Mouse (Mus musculus) heart, embryonic 10.5 days (tissue): Measurements from ENCODE around the gene Padi2. TPM values are rescaled to one million over a fixed set of nuclear protein-coding genes. Genes with fewer than 3 reads are reported as not detected.

ENCODE experiments used
- DNase-seq: peaks from one replicate; pipeline ENCODE4 v3.0.0-alpha.2; 2017; ENCODE audit warnings: low spot score
- H3K27ac ChIP-seq: fragments of 300-500 bp; sonication (generic); 2 replicates; pipeline ENCODE4 v1.5.1; 2016; ENCODE audit warnings: mild to moderate bottlenecking
- H3K27me3 ChIP-seq: fragments of 300-500 bp; sonication (generic); 2 replicates; pipeline ENCODE4 v1.6.1; 2016; ENCODE audit warnings: mild to moderate bottlenecking; ENCODE audit not compliant: poor library complexity, insufficient read depth, severe bottlenecking
- H3K36me3 ChIP-seq: fragments of 300-500 bp; sonication (generic); 2 replicates; pipeline ENCODE4 v1.6.1; 2016; ENCODE audit warnings: mild to moderate bottlenecking, moderate library complexity
- H3K4me1 ChIP-seq: fragments of 300-500 bp; sonication (generic); 2 replicates; pipeline ENCODE4 v1.6.1; 2016; ENCODE audit warnings: mild to moderate bottlenecking
- H3K4me3 ChIP-seq: fragments of 300-500 bp; sonication (generic); 2 replicates; pipeline ENCODE4 v1.5.1; 2016; ENCODE audit warnings: mild to moderate bottlenecking, moderate library complexity
- H3K9me3 ChIP-seq: fragments of 300-500 bp; sonication (generic); 2 replicates; pipeline ENCODE4 v1.6.1; 2016; ENCODE audit warnings: mild to moderate bottlenecking, moderate library complexity
- WGBS: fragments of 180-500 bp; shearing (Covaris S2); methylation state at CpG from one replicate; pipeline ENCODE4 v1.1.7; 2016; 5-methylcytosine and 5-hydroxymethylcytosine counted together
- polyA plus RNA-seq: library from polyadenylated mRNA; unstranded; fragments of >200 nt; fragmentation: Nextera tagmentation; extraction: Ambion mirVana; gene quantifications from 2 replicates; pipeline ENCODE4 v1.2.1, GENCODE M21; 2016

The Padi2 gene
- polyA plus RNA-seq, 1 experiment from 2014 or later, result 2.9 TPM

GRCm38 (mm10) chr4:140971691-140972090 lies 65.5 kb downstream of the Padi2 start:
- H3K27ac ChIP-seq, result no peak overlapping the region
- H3K4me3 ChIP-seq, result no peak overlapping the region
- no peaks in the 10 kb centered on the region for H3K9me3 ChIP-seq
- H3K27me3 ChIP-seq, result no peaks in the 10 kb centered on the region
- WGBS, result 87% methylated on average over 13 of the region's 13 CpGs
- DNase-seq, result no peak
- H3K4me1 ChIP-seq, result no peaks in the 10 kb centered on the region
- peaks cover 99% of the 10 kb centered on the region for H3K36me3 ChIP-seq

GRCm38 (mm10) chr4:140974408-140974807 lies 68.3 kb downstream of the Padi2 start:
- no peaks in the 10 kb centered on the region; the same call in 1 of the 2 replicates for H3K4me1 ChIP-seq
- no peaks in the 10 kb centered on the region for H3K27me3 ChIP-seq
- H3K36me3 ChIP-seq, result peaks cover 100% of the 10 kb centered on the region
- no peak overlapping the region for H3K27ac ChIP-seq
- 92% methylated on average over 6 of the region's 6 CpGs for WGBS
- DNase-seq, result no peak
- no peak overlapping the region for H3K4me3 ChIP-seq
- no peaks in the 10 kb centered on the region for H3K9me3 ChIP-seq

GRCm38 (mm10) chr4:140975356-140975755 lies 69.2 kb downstream of the Padi2 start:
- peaks cover 97% of the 10 kb centered on the region for H3K36me3 ChIP-seq
- H3K27ac ChIP-seq, result no peak overlapping the region
- H3K9me3 ChIP-seq, result no peaks in the 10 kb centered on the region
- no peak for DNase-seq
- no peak overlapping the region for H3K4me3 ChIP-seq
- no peaks in the 10 kb centered on the region; the same call in 1 of the 2 replicates for H3K4me1 ChIP-seq
- H3K27me3 ChIP-seq, result no peaks in the 10 kb centered on the region
- WGBS, result 96% methylated on average over 7 of the region's 7 CpGs

GRCm38 (mm10) chr4:140977278-140977677 lies 71.1 kb downstream of the Padi2 start:
- Histone ChIP-seq H3K36me3 (peaks cover 81% of the 10 kb centered on the region), H3K27ac (no peak overlapping the region)
- WGBS, result 85% methylated on average over 10 of the region's 10 CpGs

GRCm38 (mm10) chr4:140977886-140978692 lies 71.9 kb downstream of the Padi2 start:
- Histone ChIP-seq H3K36me3 (peaks cover 73% of the 10 kb centered on the region), H3K27ac (no peak overlapping the region)
- 84% methylated on average over 14 of the region's 14 CpGs for WGBS

More at GRCm38 (mm10) chr4:140977278-140977677, 71.1 kb downstream of the Padi2 start:
- Histone ChIP-seq H3K4me3 (no peak overlapping the region), H3K4me1 (no peaks in the 10 kb centered on the region; the same call in 1 of the 2 replicates), H3K9me3 (0 out of 2 replicates have a peak, but pooled peaks cover 4% of the 10 kb centered on the region), H3K27me3 (no peaks in the 10 kb centered on the region)
- no peak for DNase-seq

GRCm38 (mm10) chr4:140981605-140982004 lies 75.5 kb downstream of the Padi2 start:
- no peak overlapping the region for H3K27ac ChIP-seq
- peaks cover 38% of the 10 kb centered on the region for H3K36me3 ChIP-seq
- 0 out of 2 replicates have a peak, but pooled peaks cover 4% of the 10 kb centered on the region for H3K9me3 ChIP-seq
- no peaks in the 10 kb centered on the region for H3K27me3 ChIP-seq
- DNase-seq, result no peak
- no peak overlapping the region for H3K4me3 ChIP-seq
- WGBS, result 90% methylated on average over 2 of the region's 2 CpGs
- H3K4me1 ChIP-seq, result peaks cover 18% of the 10 kb centered on the region

More at GRCm38 (mm10) chr4:140977886-140978692, 71.9 kb downstream of the Padi2 start:
- Histone ChIP-seq H3K9me3 (0 out of 2 replicates have a peak, but pooled peaks cover 4% of the 10 kb centered on the region), H3K27me3 (no peaks in the 10 kb centered on the region), H3K4me3 (no peak overlapping the region), H3K4me1 (peaks cover 4% of the 10 kb centered on the region)
- no peak for DNase-seq

- Histone ChIP-seq H3K27me3 (no peaks in the 10 kb centered on the region), H3K36me3 (peaks cover 28% of the 10 kb centered on the region), H3K4me1 (peaks cover 31% of the 10 kb centered on the region), H3K4me3 (no peak overlapping the region), H3K9me3 (0 out of 2 replicates have a peak, but pooled peaks cover 4% of the 10 kb centered on the region), H3K27ac (no peak overlapping the region)
- no peak for DNase-seq
- WGBS, result 53% methylated on average over 4 of the region's 4 CpGs
These were observed 76.7 kb downstream of the Padi2 start for GRCm38 (mm10) chr4:140982808-140983207.

- no peak overlapping the region for H3K4me3 ChIP-seq
- no peak for DNase-seq
- H3K9me3 ChIP-seq, result 0 out of 2 replicates have a peak, but pooled peaks cover 4% of the 10 kb centered on the region
- H3K36me3 ChIP-seq, result peaks cover 22% of the 10 kb centered on the region
- peak overlapping the region; percentile 37; the same call in 1 of the 2 replicates for H3K27ac ChIP-seq
- WGBS, result 11% methylated on average over 9 of the region's 9 CpGs
- H3K27me3 ChIP-seq, result no peaks in the 10 kb centered on the region
- peaks cover 31% of the 10 kb centered on the region for H3K4me1 ChIP-seq
These were observed 77.3 kb downstream of the Padi2 start for GRCm38 (mm10) chr4:140983442-140983841.

- peaks cover 11% of the 10 kb centered on the region for H3K36me3 ChIP-seq
- 82% methylated on average over 6 of the region's 6 CpGs for WGBS
- 0 out of 2 replicates have a peak, but pooled peaks cover 4% of the 10 kb centered on the region for H3K9me3 ChIP-seq
- no peak overlapping the region for H3K4me3 ChIP-seq
- no peaks in the 10 kb centered on the region for H3K27me3 ChIP-seq
- H3K27ac ChIP-seq, result no peak overlapping the region
- H3K4me1 ChIP-seq, result peaks cover 42% of the 10 kb centered on the region
- DNase-seq, result no peak
These were observed 78.4 kb downstream of the Padi2 start for GRCm38 (mm10) chr4:140984544-140984943.

- 26% methylated on average over 15 of the region's 15 CpGs for WGBS
- no peak for DNase-seq
- H3K4me3 ChIP-seq, result peak overlapping the region; percentile 95
- no peaks in the 10 kb centered on the region for H3K27me3 ChIP-seq
- H3K4me1 ChIP-seq, result peaks cover 43% of the 10 kb centered on the region
- H3K27ac ChIP-seq, result peak overlapping the region; percentile 92
- 0 out of 2 replicates have a peak, but pooled peaks cover 4% of the 10 kb centered on the region for H3K9me3 ChIP-seq
- peaks cover 6% of the 10 kb centered on the region; the same call in 1 of the 2 replicates for H3K36me3 ChIP-seq
These were observed 80.0 kb downstream of the Padi2 start for GRCm38 (mm10) chr4:140986024-140986710.

- H3K27ac ChIP-seq, result peak within 1 kb of the TSS; percentile 92
- WGBS, result under 1% methylated on average over 58 of the region's 58 CpGs
- no peaks in the 10 kb centered on the region for H3K9me3 ChIP-seq
- no peaks in the 10 kb centered on the region for H3K27me3 ChIP-seq
- peaks cover 44% of the 10 kb centered on the region for H3K4me1 ChIP-seq
- H3K4me3 ChIP-seq, result peak within 1 kb of the TSS; percentile 95
- peak; percentile 93 for DNase-seq
- peaks cover 11% of the 10 kb centered on the region for H3K36me3 ChIP-seq
These were observed 80.7 kb downstream of the Padi2 start, which contains the start of gene Atp13a2 for GRCm38 (mm10) chr4:140986711-140987395. Atp13a2 (plus strand) TSS chr4:140986873.

GRCm38 (mm10) chr4:140987476-140987875 lies 81.3 kb downstream of the Padi2 start:
- Histone ChIP-seq H3K4me1 (peaks cover 48% of the 10 kb centered on the region), H3K4me3 (peak overlapping the region; percentile 95), H3K27me3 (no peaks in the 10 kb centered on the region), H3K36me3 (peaks cover 17% of the 10 kb centered on the region), H3K9me3 (no peaks in the 10 kb centered on the region), H3K27ac (peak overlapping the region; percentile 92)
- 30% methylated on average over 7 of the region's 7 CpGs for WGBS
- no peak for DNase-seq
